ENCODE assay signal across 11 mouse cellular contexts in genomic region chr14:27430280-27430679, GRCm38 (mm10). TPM values are rescaled to one million over a fixed set of nuclear protein-coding genes. Genes with fewer than 3 reads are reported as not detected.
DNase-seq lines count a peak whose midpoint lies in the region; ATAC-seq and TF ChIP-seq lines count a peak whose summit lies in the region.
"Had no signal": no experiment of that assay in that cellular context is flagged by ENCODE, and none has a peak within 500 bp of the region (broad histone marks: within the 10 kb centered on the region; RNA-seq: fewer than 3 reads in every experiment).

No protein-coding gene starts in this region.

- no peak for ATAC-seq in heart, embryonic 11.5 days (replicated peaks; ENCODE audit: insufficient number of reproducible peaks, low FRiP score, low TSS enrichment)
- ATAC-seq in liver, embryonic 12.5 days: no peak
- ATAC-seq in stomach, embryonic 16.5 days (ENCODE audit: insufficient read depth, low FRiP score): no peak

- H3K4me2 ChIP-seq in heart, embryonic 11.5 days: peak overlapping the region; percentile 88
- H3K4me2 ChIP-seq in liver, embryonic 12.5 days: peak overlapping the region; percentile 77
- H3K4me2 ChIP-seq in stomach, embryonic 16.5 days (ENCODE audit: low read depth, low read length): peak overlapping the region; percentile 28

- WGBS in heart, embryonic 11.5 days (ENCODE audit: insufficient replicate concordance): 89% methylated on average over 4 of the region's 4 CpGs
- WGBS in liver, embryonic 12.5 days (ENCODE audit: insufficient replicate concordance): 72% methylated on average over 4 of the region's 4 CpGs
- WGBS in stomach, embryonic 16.5 days: 88% methylated on average over 4 of the region's 4 CpGs

- no peak for TF ChIP-seq CTCF in testis, adult 2 months (IDR thresholded peaks at IDR 0.05; ENCODE audit: control insufficient read depth, insufficient read depth, insufficient replicate concordance, low read depth, low read length)

- H3K27me3 ChIP-seq in heart, embryonic 11.5 days (ENCODE audit: control insufficient read depth, insufficient read depth, low read length): no peaks in the 10 kb centered on the region
- no peaks in the 10 kb centered on the region for H3K27me3 ChIP-seq in testis, adult 2 months (ENCODE audit: control insufficient read depth, insufficient read depth, low read length)
- no peaks in the 10 kb centered on the region; the same call in 1 of the 2 replicates for H3K27me3 ChIP-seq in liver, embryonic 12.5 days (replicated peaks)
- no peaks in the 10 kb centered on the region for H3K27me3 ChIP-seq in stomach, embryonic 16.5 days (ENCODE audit: control insufficient read depth, insufficient read depth, low read length)

- H3K9ac ChIP-seq in heart, embryonic 11.5 days (ENCODE audit: low read depth, low read length): no peak overlapping the region
- peak overlapping the region; percentile 48 for H3K9ac ChIP-seq in liver, embryonic 12.5 days
- no peak overlapping the region for H3K9ac ChIP-seq in stomach, embryonic 16.5 days (ENCODE audit: low read length)

- 0 out of 2 replicates have a peak, but pooled peaks cover 3% of the 10 kb centered on the region for H3K36me3 ChIP-seq in heart, embryonic 11.5 days (ENCODE audit: control insufficient read depth, insufficient read depth, low read length)
- H3K36me3 ChIP-seq in testis, adult 2 months (ENCODE audit: control insufficient read depth, insufficient read depth, low read length): 0 out of 2 replicates have a peak, but pooled peaks cover 2% of the 10 kb centered on the region
- H3K36me3 ChIP-seq in liver, embryonic 12.5 days: peaks cover 46% of the 10 kb centered on the region
- peaks cover 22% of the 10 kb centered on the region for H3K36me3 ChIP-seq in stomach, embryonic 16.5 days (ENCODE audit: control insufficient read depth, insufficient read depth, low read length)

- peaks cover 8% of the 10 kb centered on the region for H3K9me3 ChIP-seq in heart, embryonic 11.5 days (replicated peaks; ENCODE audit: control insufficient read depth, low read length)
- peaks cover 10% of the 10 kb centered on the region for H3K9me3 ChIP-seq in liver, embryonic 12.5 days (replicated peaks)
- H3K9me3 ChIP-seq in stomach, embryonic 16.5 days (replicated peaks; ENCODE audit: control insufficient read depth, low read length): peaks cover 10% of the 10 kb centered on the region

- peak overlapping the region; percentile 64 for H3K4me3 ChIP-seq in heart, embryonic 11.5 days (ENCODE audit: low read depth, low read length)
- H3K4me3 ChIP-seq in testis, adult 2 months (ENCODE audit: control insufficient read depth, low read depth, low read length): peak overlapping the region; percentile 13; the same call in 1 of the 2 replicates
- peak overlapping the region; percentile 67 for H3K4me3 ChIP-seq in liver, embryonic 12.5 days
- H3K4me3 ChIP-seq in stomach, embryonic 16.5 days (replicated peaks; ENCODE audit: low read length): no peak overlapping the region

- TF ChIP-seq POLR2A in testis, adult 2 months (IDR thresholded peaks at IDR 0.05; ENCODE audit: control insufficient read depth, low read depth, low read length): no peak

- intact Hi-C loops in heart, postnatal 25 days (cut with DNase I): no loop called here

- no peak for DNase-seq in heart, postnatal 25 days (ENCODE audit: low spot score)
- DNase-seq in testis, postnatal 14 days (ENCODE audit: low spot score): no peak
- no peak for DNase-seq in urinary bladder, postnatal 4 days (ENCODE audit: low spot score in 2 of 2)
- no peak for DNase-seq in right cerebral cortex, adult 2 months (ENCODE audit: low spot score in 2 of 2)
- DNase-seq: adrenal gland, postnatal 36 days; cerebellum, postnatal 36 days; gastrocnemius, postnatal 10 days had no signal

- 0 out of 2 replicates have a peak, but pooled peaks cover 3% of the 10 kb centered on the region for H3K4me1 ChIP-seq in heart, embryonic 11.5 days (ENCODE audit: control insufficient read depth, insufficient read depth, low read length)
- peaks cover 3% of the 10 kb centered on the region; the same call in 1 of the 2 replicates for H3K4me1 ChIP-seq in testis, adult 2 months (ENCODE audit: control insufficient read depth, insufficient read depth, low read length)
- peaks cover 12% of the 10 kb centered on the region for H3K4me1 ChIP-seq in liver, embryonic 12.5 days
- H3K4me1 ChIP-seq in stomach, embryonic 16.5 days (ENCODE audit: control insufficient read depth, insufficient read depth, low read length): 0 out of 2 replicates have a peak, but pooled peaks cover 3% of the 10 kb centered on the region

- H3K27ac ChIP-seq in heart, embryonic 11.5 days (ENCODE audit: low read depth, low read length): no peak overlapping the region
- no peak overlapping the region for H3K27ac ChIP-seq in testis, adult 2 months (ENCODE audit: control insufficient read depth, insufficient read depth, low read depth, low read length)
- no peak overlapping the region for H3K27ac ChIP-seq in liver, embryonic 12.5 days
- no peak overlapping the region for H3K27ac ChIP-seq in stomach, embryonic 16.5 days (ENCODE audit: low read length)

RNA-seq across cellular contexts. Expression of gene Fam208a, which starts 1.6 kb away (rescaled TPM):
- 9.5 and 12.3 TPM in 2 replicates for polyA plus RNA-seq in heart, embryonic 11.5 days (2014; fragmentation: Nextera tagmentation; extraction: Ambion mirVana)
- 10 to 100 TPM; 10.2 to 12.4 TPM for total RNA-seq in heart, postnatal 25 days (2021)
- polyA plus RNA-seq in testis, adult 2 months (2012; rRNA removed): 5.4 and 6.9 TPM in 2 replicates
- 9.3 and 9.4 TPM in 2 replicates for polyA plus RNA-seq in liver, embryonic 12.5 days (2016; fragmentation: Nextera tagmentation; extraction: Ambion mirVana)
- 10.3 and 11.2 TPM in 2 replicates for polyA plus RNA-seq in stomach, embryonic 16.5 days (2015; fragmentation: Nextera tagmentation; extraction: Ambion mirVana)

Comparison
In these comparisons a context has a peak if more than half of its experiments do, and no peak if none do; other contexts are left out.
1. H3K4me2 ChIP-seq: peak in every context shown above with its lines; median percentile 88 in heart, embryonic 11.5 days; 77 in liver, embryonic 12.5 days; 28 in stomach, embryonic 16.5 days.